Mouse (Mus musculus) liver (tissue): ENCODE results near the gene S1pr4.
A peak's percentile ranks its signal among the peaks of the same experiment; 100 is the strongest.

ENCODE experiments used
- DNase-seq: peaks from one replicate; pipeline ENCODE4 v3.0.0-alpha.2; 2020; ENCODE audit warnings: mixed read lengths

S1pr4 gene

DNA sequence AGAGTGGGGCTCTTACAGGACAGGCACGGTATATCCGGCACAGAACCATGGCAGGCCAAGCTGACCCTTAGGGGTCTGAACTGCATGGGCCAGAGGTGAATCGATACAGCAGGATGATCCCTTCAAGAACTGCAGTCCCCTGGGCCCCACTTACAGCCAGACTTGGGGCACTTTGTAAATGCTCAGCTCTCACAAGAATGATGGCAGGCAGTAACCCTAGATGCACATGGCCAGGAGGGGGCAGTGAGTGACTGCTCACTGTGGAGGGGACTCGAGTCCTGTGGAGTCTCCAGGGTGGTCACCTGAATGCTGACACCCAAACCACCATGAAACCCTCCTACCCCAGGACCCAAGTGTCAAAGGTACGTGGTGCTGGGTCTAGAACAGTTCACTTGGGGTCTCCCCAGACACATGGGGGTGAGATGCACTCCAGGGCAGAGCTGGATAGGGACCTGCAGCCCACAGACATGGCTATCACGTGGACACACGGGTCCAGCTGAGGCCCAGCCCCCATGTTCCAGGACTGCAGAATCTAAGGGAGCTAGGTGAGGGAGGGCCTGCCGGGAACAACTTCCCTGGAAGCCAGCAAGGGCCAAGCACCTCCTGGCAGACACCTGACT is 6.2 kb downstream of the S1pr4 start:
- no peak for DNase-seq

DNA sequence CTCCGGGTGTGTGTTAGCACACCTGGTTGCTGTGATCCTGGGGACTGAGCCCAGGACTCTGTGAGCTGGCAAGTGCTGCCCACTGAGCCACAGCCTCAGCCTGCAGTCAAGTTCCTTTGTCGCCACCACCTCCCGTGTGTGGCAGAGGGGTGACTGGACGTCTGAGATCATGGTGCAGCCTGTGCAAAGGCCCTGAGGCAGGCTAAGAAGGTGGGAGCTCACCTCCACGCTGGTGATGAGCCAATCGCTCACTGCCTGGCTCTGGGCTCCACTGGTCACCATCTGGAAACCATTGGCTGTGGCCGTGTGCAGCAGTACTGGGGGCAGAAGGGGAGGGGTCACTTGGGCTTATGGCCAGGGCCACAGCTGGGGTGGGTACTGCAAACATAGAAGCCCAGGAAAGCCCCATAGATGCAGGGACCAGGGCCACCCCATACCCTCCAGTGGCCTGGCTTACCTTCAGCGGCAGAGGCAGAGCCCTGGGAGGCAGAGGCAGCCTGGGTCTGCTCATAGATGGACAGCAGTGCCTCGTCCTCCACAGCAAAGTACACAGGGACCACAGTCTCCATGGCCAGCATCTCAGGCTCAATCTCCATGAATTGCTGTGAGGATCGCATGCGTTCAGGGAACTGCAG is 7.2 kb downstream of the S1pr4 start:
- no peak for DNase-seq

DNA sequence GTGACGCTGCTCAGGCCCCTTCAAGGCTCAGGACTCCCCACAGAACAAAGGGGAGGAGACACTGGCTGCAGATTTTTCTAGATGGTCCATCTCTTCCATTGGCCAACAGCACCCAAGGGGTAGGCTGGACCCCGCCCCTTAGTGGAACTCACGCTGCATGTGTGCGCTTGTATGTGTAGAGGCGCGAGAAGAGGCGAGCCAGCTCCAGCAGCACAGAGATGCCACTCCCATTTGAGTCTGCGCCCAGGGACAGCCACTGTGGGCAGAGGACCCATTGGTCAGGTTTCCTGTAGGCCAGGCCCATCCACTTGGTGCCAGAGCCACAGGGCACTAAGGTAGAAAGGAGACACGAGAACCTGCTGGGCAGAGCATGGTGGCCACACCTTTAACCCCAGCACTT is 8.9 kb downstream of the S1pr4 start:
- no peak for DNase-seq

DNA sequence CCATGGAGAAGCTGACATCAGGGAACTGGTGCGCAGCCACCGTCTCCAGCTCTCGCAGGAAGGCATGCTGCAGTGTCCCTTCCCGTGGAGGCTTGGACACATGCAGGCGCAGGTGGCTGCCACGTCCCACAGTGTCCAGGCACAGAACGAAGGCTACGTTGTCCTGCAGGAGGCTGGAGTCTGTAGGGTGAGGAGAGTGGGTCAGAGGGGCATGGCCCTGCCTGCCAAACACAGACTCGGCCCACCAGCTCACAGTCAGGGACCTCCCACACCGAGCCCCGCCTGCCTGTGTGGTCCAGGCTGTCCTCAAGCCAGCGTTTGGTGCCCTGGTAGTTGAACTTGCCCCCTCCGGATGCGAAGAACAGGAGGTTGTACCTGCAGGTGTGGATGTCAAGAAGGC is 10.0 kb downstream of the S1pr4 start:
- DNase-seq, result no peak

DNA sequence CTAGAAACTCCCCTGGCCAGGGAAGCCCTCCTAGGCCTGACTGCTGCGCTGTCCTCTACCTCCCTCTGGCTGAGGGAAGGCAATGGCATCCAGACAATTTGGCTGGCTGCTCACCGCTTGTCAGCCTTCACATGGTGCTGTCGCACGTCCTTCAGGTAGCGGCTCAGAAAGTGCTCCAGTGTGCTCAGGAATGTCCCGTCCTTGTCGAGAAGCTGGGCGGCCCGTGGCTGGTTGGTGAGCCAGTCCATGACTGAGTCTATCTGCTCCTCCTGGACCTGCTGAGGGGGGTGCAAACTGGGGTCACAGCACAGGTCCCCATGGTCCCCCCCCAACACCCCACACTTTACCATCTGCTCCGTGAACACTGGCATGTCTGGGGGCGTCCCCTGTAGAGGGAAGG is 11.9 kb downstream of the S1pr4 start:
- DNase-seq, result no peak

DNA sequence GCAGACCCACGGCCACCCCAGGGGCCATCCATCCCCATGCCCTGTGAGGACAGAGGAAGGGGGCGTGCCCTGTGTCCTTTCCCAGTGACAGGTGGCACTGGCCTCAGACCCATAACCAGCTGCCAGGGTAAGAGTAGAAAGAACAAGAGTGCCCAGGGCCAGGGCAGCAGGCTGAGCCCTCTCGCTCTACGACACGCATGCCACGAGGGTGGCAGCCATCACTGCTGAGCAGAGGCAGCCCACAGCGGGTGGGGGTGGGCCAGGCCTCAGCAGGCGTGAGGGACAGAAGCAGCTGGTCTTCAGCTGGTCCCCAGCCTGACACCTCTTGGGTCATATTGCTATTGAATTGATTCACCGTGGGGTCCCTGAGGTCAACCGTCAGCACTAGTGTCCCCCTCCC is 13.4 kb downstream of the S1pr4 start:
- no peak for DNase-seq

DNA sequence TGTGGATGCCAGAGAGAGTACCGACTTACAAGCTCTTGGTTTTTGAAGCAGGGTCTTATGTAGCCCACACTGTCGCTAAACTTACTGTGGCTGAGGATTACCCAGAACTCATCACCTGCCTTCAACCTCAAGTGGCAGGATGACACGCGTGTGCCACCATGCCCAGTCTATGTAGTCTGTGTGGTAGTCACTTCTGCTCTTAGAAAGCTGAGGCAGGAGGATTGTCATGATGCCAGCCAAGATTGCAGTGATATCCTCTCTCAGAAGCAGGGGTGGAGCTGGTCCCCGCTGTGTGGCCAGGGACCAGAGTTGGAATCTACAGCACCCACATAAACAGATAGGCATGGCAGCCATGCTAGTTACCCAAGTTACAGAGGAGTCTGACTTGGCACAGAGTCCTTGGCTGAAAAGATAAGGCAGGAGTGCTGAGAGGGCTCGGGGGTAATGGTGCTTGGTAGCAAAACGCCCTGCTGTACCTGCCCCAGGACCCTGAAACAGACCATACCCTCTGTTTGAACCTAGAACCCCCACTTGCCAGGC is 14.4 kb downstream of the S1pr4 start:
- no peak for DNase-seq

DNA sequence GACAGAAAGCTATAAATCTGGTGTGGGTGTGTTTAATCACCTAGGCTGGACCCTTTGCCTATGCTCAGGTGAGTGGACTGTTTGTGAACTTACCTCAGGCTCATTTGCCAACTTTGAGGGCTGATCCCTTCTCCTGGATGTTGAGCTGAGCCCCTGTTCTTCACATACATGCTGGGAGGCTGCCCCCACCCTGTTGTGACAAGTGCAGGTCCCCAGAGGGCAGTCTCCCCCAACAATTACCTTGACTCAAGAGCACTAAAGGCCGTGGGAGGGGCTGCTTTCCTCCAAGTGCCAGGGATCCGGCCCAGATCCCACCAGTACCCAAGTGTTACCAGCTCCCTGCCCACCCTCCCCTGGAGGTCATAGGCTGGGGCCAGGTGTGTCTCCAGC is 14.9 kb downstream of the S1pr4 start:
- DNase-seq, result no peak

DNA sequence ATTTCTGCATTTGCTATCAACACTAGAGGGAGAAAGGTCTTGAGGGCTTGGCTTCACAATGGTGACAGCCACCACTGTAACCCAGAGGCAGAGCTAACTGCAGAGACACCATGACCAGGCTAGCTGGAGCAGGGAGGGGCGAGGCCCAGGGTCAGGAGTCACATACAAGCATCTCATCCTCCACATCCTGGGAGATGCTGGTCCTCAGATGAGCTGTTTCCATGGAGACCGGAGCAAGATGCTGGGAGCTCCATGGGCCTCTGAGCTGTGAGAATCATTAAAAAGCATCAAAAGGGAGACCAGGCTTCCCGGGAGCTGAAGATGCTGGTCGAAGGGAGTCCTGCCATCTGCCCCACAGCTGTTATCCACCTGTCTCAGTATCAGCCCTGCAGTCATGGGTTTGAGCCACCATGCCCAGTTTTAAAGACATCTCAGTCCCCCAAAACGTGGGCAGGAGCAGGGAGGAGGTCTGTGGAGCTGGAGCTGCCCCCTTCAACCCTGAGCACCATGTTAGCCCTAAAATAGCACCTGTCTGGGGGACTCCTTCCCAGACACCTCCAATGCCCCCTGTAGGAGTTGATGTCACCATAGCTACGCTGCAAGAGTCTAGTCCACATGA is 15.4 kb downstream of the S1pr4 start:
- DNase-seq, result no peak

DNA sequence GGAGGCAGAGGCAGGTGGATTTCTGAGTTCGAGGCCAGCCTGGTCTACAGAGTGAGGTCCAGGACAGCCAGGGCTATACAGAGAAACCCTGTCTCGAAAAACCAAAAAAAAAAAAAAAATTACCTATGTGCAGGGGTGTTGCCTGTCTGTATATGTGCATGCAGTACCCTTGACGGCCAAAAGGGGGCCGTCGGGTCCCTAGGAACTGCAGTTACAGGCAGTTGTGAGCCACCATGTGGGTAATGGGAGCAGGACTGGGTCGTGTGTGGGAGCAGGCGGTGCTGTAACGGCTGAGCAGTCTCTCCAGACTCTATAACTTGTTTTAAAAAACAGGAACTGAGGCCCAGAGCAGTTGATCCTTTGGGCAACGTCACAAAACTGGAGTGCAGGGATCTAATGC is 15.9 kb downstream of the S1pr4 start:
- DNase-seq, result peak; percentile 58

DNA sequence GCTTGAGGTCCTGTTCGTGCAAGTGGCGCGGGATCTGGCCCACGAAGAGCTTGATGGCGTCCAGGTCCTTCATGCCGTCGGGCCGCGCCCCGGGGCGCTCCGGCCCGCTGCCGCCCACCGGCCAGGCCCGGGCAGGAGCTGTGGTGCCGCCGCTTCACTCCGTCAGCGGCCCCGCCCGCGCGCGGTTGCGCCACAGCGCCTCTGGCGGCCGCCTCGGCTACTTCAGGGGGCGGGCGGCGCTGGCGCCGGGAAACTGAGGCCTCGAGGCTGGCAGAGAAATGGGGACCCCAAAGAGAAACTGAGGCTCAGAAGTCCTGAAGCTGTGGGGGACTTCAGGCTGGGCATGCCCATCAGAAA is 17.4 kb downstream of the S1pr4 start, which contains the start of gene Celf5:
Celf5 (minus strand) TSS at position 177 of the 357 bp plus-strand sequence.
- DNase-seq, result peak; percentile 51

DNA sequence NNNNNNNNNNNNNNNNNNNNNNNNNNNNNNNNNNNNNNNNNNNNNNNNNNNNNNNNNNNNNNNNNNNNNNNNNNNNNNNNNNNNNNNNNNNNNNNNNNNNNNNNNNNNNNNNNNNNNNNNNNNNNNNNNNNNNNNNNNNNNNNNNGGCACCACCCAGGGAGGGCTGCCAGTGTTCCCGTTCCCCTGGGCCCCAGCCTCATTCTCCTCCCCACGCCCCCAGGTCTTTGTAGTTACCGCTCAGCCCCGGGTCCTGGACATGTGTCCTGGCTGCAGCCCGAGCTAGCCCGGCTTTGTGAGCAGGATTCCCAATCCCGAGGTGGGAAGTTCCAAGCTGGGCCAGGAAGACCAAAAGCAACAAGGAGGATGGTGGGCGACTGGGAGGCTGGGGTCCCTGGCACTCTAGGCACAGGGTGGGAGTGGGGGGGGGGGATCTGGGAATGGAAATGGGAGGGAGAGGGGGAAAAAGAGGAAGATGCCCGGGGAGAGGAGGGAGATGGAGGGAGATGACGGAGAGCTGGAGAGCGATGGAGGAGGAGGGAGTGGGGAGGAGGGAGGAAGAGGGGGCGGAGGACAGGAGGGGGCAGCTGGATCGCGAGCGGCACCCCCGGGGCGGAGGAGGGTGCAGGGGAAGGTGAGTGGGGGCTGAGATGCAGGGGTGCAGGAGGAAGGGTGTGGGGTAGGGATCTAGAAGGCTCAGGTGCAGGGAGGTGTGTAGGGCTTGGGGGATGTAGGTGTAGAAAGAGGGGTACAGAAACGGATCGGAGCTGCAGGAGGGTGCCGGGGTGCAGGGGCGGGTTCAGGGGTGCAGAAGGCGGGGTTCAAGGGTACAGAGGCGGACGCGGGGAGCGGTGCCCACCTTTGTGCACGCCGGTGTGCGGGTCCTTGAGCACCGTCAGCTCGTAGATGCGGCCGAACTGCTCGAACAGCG is 18.1 kb downstream of the S1pr4 start:
- no peak for DNase-seq

DNA sequence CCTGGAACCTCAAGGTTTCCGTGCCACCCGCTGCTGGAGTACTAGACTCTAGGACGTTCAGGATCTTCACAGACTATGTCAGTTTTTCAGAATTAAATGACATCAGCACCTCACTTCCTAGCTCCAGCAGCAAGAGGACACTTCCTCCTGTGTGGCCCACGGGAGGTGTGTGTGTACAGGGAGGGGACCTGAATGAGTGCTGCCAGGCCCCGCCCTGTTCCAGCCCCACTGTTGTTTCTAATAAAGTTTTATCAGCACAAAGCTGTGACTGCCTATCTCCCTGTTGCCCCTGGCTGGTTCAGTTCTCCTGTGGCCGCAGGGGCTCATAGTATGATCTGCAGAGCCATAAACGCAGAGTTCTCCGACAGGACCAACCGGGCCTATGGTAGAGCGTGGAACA is 25.5 kb downstream of the S1pr4 start:
- DNase-seq, result no peak

DNA sequence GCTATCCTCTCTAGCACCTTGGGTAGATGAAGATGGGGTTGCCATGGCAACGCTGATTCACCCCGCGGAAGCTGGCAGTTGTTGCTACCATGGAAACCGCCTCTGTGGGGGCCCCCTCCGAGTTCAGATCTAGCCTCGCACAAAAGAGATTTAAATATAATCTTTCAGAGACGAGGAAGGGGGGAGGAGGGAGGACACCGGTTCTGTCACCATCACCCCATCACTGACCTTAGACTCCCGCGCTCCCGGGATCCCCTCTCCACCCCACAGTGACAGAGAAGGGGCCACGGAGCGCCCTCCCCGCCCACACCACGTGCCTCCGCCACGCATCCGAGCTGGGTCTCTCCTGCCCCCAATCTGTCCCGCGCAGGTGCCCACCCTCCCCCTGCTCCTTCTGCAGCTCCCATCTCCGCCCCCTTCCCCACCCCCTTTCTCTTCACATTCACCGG is 26.9 kb downstream of the S1pr4 start:
- no peak for DNase-seq

DNA sequence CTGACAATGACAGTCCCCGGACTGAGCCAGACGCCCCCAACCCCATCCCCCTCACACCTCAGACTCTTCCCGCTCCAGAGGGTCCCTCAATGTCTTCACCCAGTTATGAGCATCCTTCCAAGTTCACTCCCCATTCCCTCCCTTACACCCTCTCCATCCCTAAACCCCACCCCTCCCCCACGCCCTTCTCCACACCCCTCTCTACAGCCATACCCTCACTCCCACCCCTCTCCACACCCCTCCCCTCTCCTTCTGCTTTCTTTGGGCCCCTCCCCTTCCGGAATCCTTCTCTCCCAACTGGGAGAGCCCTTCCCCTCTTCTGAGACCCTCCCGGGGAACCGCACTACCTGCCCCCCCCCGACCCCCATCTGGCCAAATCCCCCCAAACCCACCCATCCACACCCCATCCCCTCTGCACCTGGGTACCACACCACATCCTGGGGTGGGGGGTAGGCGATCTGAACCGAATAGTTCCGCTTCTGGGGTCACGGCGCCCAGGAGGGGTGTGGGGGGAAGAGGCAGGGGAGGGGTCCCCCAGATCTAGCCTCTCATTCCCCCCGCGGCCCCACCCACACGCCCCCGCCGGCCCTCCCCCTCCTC is 27.4 kb downstream of the S1pr4 start:
- no peak for DNase-seq

DNA sequence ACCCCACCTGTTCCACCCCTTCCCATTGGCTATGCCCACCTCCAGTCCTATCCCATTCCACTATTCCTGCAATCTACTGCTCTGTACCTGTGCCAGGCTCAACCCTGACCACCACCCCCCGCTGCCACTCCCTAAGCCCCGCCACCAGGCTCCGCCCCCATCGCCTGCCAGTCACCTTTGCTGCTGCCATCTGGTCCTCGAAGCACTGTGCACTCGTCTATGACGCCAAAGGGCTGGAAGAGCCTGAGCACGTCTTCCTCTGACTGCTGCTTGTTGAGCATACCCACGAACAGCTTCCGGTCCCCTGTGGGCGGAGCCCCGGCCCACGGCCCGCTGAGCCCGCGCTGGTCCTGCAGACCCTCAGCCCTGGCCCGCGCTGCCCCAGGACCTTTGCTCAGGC is 29.5 kb downstream of the S1pr4 start:
- DNase-seq, result no peak

DNA sequence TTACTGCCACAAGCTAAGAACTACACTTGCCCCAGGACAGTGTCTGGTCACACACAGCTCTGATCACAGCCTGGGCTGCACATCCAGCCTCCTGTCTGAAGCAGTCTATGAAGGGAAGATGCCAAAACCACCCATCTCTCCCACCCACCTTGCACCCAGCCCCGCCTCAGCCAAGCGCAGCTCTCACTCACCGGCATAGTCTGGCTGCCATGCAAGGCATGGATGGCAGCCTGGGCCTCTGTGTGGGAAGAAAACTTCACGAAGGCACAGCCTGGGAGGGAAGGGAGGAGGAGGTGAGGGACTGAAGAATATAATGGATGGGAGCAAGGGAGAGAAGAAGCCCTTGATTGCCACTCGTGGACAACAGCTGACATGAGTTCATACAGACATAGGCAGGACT is 30.7 kb downstream of the S1pr4 start:
- no peak for DNase-seq

DNA sequence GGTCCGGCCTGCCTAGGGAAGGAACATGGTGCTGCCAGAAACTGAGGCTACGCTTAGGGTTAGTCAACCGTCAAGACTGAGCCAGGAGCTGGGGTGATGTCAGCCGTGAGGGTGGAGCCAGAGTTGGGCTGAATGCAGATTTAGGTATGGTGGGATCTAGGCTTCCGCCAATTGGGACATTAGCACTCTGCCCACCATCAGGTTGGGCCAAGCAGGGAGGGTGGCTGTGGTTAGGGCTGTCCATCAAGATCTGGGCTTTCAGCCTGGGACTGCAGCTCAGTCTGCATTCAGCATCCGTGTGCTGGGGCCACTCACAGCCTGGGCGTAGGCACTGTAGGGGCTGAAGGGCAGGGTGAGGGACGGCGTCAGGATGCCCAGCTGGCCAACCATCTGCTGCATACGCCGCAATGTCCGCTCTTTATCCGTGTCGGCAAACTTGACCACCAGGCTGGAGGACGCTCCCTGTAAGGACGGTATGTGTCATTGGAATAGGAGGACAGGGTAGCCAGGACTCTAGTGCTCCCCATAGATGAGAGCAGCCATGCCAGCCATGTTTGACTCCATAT is 32.2 kb downstream of the S1pr4 start:
- DNase-seq, result peak; percentile 2

DNA sequence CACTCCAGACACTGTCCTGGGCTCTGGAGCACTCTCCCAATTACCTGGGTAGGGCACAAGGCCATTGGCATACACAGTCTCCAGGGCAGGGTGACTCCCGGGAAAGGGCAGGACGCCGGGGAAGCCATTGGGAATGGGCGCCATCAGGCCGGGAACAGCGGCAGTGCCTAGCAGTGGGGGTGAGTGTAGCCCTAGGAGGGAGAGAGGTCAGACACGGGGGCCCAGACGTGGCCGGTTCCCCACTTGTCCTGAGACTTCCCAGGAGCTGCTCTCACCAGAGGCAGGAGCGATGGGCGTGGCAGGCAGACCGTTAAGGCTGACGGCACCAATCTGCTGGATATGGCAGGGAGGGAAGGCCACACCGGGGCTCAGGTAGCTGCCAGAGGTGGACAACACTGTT is 33.1 kb downstream of the S1pr4 start:
- peak; percentile 3 for DNase-seq

DNA sequence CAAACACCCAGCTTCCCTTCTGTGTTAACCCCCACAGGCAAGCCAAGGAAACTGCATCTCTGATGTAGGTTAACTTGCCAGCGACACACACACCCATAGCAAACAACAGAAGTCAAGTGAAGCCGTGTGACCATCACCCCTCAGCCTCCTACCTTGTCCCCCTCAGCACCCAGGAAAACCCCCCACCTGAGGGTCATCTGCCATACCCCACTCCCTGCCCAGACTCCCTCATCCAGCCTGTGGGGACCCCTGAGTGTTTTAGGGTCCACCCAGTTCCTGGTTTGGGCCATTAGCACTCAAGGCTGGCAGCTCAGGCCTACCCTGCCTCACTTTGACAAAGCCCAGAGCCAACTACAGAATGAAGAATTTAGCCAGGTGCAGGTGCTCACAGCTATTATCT is 33.9 kb downstream of the S1pr4 start:
- peak; percentile 2 for DNase-seq

DNA sequence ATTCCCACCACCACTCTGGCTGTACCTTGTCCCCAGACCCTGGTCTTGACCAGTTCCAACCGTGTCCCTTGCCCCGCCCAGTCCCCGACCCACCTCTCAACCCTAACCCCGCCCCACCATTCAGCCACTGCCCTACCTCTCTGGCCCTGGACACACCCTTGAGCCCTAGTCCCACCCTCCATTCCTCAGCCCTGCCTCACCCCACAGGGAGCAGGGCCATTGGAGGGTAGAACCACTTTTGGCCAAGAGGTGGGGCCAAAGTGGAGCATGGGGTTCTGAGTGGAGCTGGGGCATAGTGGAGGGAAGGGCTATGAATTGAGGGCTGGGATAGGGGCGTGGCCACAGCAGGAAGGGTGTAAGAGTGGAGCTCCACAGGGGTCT is 34.7 kb downstream of the S1pr4 start:
- peak; percentile 50 for DNase-seq
